Mouse (Mus musculus) forebrain, embryonic 12.5 days (tissue): ENCODE data around the gene Nrm. TPM values are rescaled to one million over a fixed set of nuclear protein-coding genes. Genes with fewer than 3 reads are reported as not detected.

ENCODE experiments used
- ATAC-seq: fragments of 200-750 bp; cut with Nextera tagmentation; 2 replicates; pipeline ENCODE4 v1.8.0; 2017; ENCODE audit warnings: moderate TSS enrichment; ENCODE audit not compliant: low FRiP score
- H3K27ac ChIP-seq: fragments of 300-500 bp; sonication (generic); 2 replicates; pipeline ENCODE4 v1.5.1; 2016; ENCODE audit warnings: mild to moderate bottlenecking
- H3K27me3 ChIP-seq: fragments of 300-500 bp; sonication (generic); 2 replicates; pipeline ENCODE4 v1.6.1; 2016; ENCODE audit warnings: mild to moderate bottlenecking
- H3K36me3 ChIP-seq: fragments of 300-500 bp; sonication (generic); replicated peaks from 2 replicates; pipeline ENCODE4 v1.6.1; 2016; ENCODE audit warnings: mild to moderate bottlenecking
- H3K4me1 ChIP-seq: fragments of 300-500 bp; sonication (generic); 2 replicates; pipeline ENCODE4 v1.6.1; 2016
- H3K4me2 ChIP-seq: fragments of 300-500 bp; sonication (generic); 2 replicates; pipeline ENCODE4 v1.6.1; 2016; ENCODE audit warnings: mild to moderate bottlenecking, moderate library complexity
- H3K4me3 ChIP-seq: fragments of 300-500 bp; sonication (generic); replicated peaks from 2 replicates; pipeline ENCODE4 v1.5.1; 2016; ENCODE audit warnings: mild to moderate bottlenecking
- H3K9ac ChIP-seq: fragments of 300-500 bp; sonication (generic); 2 replicates; pipeline ENCODE4 v1.6.1; 2016; ENCODE audit warnings: mild to moderate bottlenecking
- H3K9me3 ChIP-seq: fragments of 300-500 bp; sonication (generic); 2 replicates; pipeline ENCODE4 v1.6.1; 2016
- WGBS: fragments of 180-500 bp; shearing (Covaris S2); methylation state at CpG from one replicate; pipeline ENCODE4 v1.1.7; 2016; 5-methylcytosine and 5-hydroxymethylcytosine counted together
- polyA plus RNA-seq: library from polyadenylated mRNA; unstranded; fragments of >200 nt; fragmentation: Nextera tagmentation; extraction: Ambion mirVana; gene quantifications from 2 replicates; pipeline ENCODE4 v1.2.1, GENCODE M21; 2016

Gene Nrm
- polyA plus RNA-seq, 1 experiment from 2014 or later: 56.2 TPM

DNA sequence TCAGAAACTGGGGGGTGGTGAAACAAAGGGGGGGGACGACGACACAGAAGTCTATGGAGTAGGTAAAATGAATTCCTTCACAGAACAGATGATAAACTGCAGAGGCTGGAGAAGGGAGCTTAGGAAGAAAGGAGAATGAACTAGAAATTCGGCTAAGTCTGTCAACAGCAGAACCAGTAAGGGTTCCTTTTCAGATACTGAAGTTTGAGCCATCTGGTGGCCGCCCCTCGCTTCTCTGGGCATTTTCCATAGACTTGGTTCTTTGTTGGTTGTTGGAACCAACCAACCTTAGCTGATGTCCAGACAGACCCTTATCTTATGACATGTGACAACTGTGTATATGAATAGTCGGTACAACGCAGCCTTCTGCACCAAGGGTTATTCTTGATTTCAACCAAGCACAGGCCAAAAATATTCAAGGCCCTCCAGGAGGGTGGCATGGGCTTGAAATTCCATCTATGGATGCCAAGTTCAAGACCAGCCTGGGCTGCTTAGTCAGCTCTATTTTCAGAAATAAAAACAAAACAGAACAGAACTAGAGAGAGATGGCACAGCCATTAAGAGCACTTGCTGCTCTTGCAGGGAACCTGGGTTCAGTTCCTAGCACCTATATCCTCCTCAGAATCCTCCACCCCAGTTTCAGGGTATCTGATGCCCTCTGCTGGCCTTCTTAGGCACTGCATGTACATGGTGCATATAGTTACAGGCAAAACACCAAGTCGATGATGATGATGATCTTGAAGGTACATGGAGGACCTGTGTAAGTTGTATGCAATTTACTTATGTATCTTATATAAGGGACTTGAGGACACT is 10.0 kb downstream of the Nrm start:
- peak overlapping the region; percentile 73 for H3K4me3 ChIP-seq
- 88% methylated on average over 8 of the region's 8 CpGs for WGBS
- 0 out of 2 replicates have a peak overlapping the region, but pooled peaks have one; percentile 5 for H3K27ac ChIP-seq
- H3K4me2 ChIP-seq: peak overlapping the region; percentile 77
- H3K9ac ChIP-seq: no peak overlapping the region
- ATAC-seq: no peak
- no peaks in the 10 kb centered on the region for H3K27me3 ChIP-seq
- peaks cover 51% of the 10 kb centered on the region for H3K36me3 ChIP-seq
- H3K4me1 ChIP-seq: peaks cover 62% of the 10 kb centered on the region
- H3K9me3 ChIP-seq: peaks cover 5% of the 10 kb centered on the region; the same call in 1 of the 2 replicates

DNA sequence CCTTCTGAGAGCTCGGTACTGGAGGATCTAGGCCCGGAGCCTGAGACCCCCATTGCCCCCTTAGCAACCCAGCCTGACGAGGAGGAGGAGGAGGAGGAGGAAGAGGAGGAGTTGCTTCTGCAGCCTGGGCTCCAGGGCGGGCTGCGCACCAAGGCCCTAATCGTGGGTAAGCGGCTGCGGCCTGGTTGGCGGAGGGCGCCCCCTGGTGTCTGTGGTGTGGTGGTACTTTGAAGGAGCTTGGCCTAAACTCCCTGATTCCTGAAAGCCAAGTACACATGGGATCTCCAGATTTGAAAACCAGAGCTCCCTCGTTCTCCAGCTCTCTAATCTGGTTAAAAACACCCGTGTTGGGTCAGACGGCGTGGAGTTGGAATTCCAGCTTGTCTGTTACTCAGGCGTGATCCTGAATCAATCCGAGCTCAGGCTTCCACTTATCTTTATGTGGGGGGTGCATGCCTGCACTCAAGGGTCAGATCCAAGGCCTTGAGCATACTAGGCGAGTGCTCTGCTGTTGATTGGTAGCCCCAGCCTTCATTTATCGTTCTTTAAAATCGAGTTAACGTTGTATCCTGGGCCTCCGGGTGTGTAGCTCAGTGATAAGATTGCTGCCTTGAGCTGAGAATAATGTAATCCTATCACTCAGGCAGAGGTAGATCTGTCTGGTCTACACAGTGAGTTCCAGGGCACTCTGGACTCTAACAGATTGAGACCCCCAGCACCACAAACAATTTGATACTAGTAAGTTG is 12.8 kb downstream of the Nrm start:
- H3K4me2 ChIP-seq: peak overlapping the region; percentile 21; the same call in 1 of the 2 replicates
- no peaks in the 10 kb centered on the region for H3K27me3 ChIP-seq
- H3K36me3 ChIP-seq: peaks cover 46% of the 10 kb centered on the region
- H3K9ac ChIP-seq: no peak overlapping the region
- peak; percentile 31; the same call in 1 of the 2 replicates for ATAC-seq
- 33% methylated on average over 21 of the region's 21 CpGs for WGBS
- H3K27ac ChIP-seq: peak overlapping the region; percentile 42; the same call in 1 of the 2 replicates
- H3K4me1 ChIP-seq: peaks cover 38% of the 10 kb centered on the region
- peaks cover 5% of the 10 kb centered on the region; the same call in 1 of the 2 replicates for H3K9me3 ChIP-seq
- peak overlapping the region; percentile 13 for H3K4me3 ChIP-seq

DNA sequence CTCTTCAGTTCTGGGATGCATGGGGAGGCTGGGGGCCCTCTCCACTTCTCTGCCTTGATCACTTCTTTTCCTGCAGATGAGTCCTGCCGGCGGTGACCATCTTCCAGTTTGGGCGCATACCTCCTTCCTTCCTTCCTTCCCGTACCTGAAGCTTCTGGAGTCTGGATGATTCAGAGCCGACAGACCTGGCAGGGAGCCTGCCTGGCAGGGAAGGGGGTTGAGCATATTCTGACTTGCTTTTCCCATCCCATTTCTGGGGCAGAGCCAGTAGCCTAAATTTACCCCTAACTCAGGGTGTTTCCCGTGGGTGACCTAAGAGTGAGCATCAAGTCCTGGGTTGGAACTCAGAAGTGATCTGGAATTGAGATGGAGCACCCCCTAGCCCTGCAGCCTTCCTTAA is 13.6 kb downstream of the Nrm start:
- Histone ChIP-seq H3K4me3 (no peak overlapping the region), H3K9ac (no peak overlapping the region), H3K36me3 (peaks cover 46% of the 10 kb centered on the region), H3K4me1 (peaks cover 30% of the 10 kb centered on the region), H3K4me2 (no peak overlapping the region), H3K9me3 (peaks cover 5% of the 10 kb centered on the region; the same call in 1 of the 2 replicates), H3K27me3 (no peaks in the 10 kb centered on the region), H3K27ac (no peak overlapping the region)
- WGBS: 86% methylated on average over 6 of the region's 6 CpGs
- ATAC-seq: no peak

DNA sequence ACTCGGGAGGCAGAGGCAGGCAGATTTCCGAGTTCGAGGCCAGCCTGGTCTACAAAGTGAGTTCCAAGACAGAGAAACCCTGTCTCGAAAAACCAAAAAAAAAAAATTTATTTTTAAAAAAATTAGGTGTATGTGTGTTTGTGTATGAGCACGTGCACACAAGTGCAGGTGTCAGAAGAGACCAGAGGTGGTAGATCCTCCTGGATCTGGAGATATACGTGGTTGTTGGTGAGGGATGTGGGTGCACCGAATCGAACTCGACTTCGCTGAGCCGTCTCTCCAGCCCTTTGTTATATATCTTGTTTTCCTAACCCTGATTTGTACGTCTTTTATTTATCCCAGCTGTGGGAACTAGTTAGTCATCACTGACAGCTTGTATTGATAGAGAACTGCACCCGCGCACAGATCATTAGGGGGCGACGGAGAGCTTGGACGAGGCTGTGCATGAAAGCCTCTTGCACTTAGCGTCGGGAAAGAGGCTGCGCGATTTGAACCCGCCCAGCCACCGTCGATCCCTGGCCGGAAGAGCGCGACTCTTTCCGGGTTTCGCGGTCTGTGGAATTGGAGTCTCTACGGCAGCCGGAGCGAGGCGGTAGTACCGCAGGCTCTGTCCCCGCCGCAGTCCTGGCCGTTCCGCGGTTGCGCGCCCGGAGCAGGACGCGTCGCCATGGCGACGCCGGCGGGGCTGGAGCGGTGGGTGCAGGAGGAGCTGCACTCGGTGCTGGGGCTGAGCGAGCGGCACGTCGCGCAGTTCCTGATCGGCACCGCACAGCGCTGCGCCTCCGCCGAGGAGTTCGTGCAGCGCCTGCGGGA is 18.3 kb downstream of the Nrm start, which contains the start of gene Dhx16:
Gene Dhx16, plus strand, starts transcription at position 575 of the 813 bp plus-strand sequence.
- Histone ChIP-seq H3K4me3 (peak within 1 kb of the TSS; percentile 97), H3K9me3 (no peaks in the 10 kb centered on the region), H3K9ac (peak within 1 kb of the TSS; percentile 83), H3K4me2 (peak within 1 kb of the TSS; percentile 82), H3K4me1 (peaks cover 12% of the 10 kb centered on the region), H3K27ac (peak within 1 kb of the TSS; percentile 78), H3K36me3 (peaks cover 48% of the 10 kb centered on the region), H3K27me3 (no peaks in the 10 kb centered on the region)
- ATAC-seq: peak; percentile 90
- 5% methylated on average over 66 of the region's 66 CpGs for WGBS

DNA sequence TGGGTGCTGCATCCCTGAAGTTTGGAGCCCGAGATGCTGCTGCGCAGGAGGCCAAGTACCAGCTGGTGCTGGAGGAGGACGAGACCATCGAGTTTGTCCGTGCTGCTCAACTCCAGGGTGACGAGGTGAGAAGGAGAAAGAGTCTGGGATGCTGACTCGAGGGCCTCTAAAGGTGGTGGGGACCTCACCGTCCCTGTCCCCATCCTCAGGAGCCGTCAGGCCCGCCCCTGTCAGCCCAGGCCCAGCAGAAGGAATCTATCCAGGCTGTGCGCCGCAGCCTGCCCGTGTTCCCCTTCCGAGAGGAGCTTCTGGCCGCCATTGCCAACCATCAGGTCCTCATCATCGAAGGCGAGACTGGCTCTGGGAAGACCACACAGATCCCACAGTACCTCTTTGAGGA is 21.8 kb downstream of the Nrm start:
- WGBS: 91% methylated on average over 17 of the region's 17 CpGs

DNA sequence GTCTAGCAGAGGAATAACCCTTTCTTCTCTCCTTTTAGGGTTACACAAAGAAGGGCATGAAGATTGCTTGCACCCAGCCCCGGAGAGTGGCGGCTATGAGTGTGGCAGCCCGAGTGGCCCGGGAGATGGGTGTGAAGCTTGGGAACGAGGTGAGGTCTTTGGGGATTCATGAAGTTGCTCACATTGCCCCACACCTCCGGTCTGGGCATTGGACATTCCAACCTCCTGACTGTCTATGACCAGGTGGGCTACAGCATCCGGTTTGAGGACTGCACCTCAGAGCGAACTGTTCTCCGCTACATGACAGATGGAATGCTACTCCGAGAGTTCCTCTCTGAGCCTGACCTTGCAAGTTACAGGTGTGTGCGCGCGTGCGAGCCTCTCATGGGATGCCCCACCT is 22.7 kb downstream of the Nrm start:
- Histone ChIP-seq H3K36me3 (peaks cover 73% of the 10 kb centered on the region), H3K4me1 (peaks cover 12% of the 10 kb centered on the region), H3K4me3 (no peak overlapping the region), H3K9ac (no peak overlapping the region), H3K9me3 (no peaks in the 10 kb centered on the region), H3K27ac (no peak overlapping the region), H3K4me2 (no peak overlapping the region), H3K27me3 (no peaks in the 10 kb centered on the region)
- no peak for ATAC-seq
- WGBS: 96% methylated on average over 14 of the region's 14 CpGs

More for the DNA sequence above, 21.8 kb downstream of the Nrm start:
- ATAC-seq: no peak
- no peaks in the 10 kb centered on the region for H3K27me3 ChIP-seq
- no peaks in the 10 kb centered on the region for H3K9me3 ChIP-seq
- H3K27ac ChIP-seq: no peak overlapping the region
- H3K4me2 ChIP-seq: no peak overlapping the region
- H3K36me3 ChIP-seq: peaks cover 64% of the 10 kb centered on the region
- H3K4me3 ChIP-seq: no peak overlapping the region
- H3K9ac ChIP-seq: no peak overlapping the region
- peaks cover 12% of the 10 kb centered on the region for H3K4me1 ChIP-seq

DNA sequence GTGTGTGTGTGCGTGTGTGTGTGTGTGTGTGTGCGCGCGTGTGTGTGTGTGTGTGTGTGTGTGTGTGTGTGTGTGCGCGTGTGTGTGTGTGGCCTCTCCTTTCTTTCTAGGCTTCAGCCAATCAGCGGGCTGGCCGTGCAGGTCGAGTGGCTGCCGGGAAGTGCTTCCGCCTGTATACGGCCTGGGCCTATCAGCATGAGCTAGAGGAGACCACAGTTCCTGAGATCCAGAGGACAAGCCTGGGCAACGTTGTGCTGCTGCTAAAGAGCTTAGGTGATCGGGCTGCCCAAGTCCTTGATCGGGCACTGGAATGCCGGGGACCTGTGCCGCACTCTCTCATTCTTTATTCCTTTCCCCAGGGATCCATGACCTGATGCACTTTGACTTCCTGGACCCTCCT is 26.6 kb downstream of the Nrm start:
- Histone ChIP-seq H3K27me3 (no peaks in the 10 kb centered on the region), H3K4me3 (no peak overlapping the region), H3K9me3 (no peaks in the 10 kb centered on the region), H3K4me1 (no peaks in the 10 kb centered on the region), H3K9ac (no peak overlapping the region), H3K27ac (no peak overlapping the region), H3K36me3 (peaks cover 95% of the 10 kb centered on the region), H3K4me2 (no peak overlapping the region)
- 91% methylated on average over 9 of the region's 17 CpGs for WGBS
- no peak for ATAC-seq

DNA sequence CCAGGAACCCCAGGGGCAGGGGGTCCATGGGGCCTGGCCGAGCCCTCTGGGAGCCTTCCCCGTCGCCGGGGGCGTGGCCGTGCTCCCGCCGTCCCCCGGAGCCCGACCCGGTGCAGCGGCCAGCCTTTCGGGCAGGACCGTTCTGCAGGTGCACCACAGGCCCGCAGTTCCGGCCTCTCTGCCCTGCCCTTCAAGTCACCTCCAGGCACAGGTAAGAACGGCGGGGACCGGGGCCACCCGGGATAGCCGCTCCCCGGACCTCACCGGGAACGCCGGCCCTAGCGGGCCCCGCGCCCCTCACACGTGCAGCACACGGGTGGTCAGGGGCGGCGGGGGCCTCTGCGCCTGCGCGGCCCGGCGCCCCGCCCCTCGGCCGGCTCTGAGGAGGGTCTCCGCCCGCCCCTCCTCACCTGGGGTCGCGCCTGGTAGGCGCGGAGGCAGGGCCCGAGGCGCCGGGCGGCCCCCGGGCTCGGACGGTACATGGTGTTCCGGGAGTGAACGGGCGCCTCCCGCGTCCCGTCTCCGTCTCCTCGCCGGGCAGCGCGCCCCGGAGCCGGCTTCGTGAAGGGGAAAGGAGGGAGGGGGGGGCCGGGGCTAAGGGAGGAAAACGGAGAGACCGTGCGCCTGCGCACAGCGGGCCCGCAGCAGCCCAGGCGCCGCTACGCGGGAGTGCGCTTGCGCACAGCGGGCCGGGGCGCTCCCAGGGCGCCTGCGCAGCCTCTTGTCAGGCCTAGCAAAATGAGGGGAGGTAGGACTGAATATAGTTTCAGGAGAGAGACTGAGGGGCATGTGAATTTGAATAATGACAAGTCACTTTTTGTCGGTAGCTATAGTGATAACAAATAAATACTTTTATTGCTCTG is 35.9 kb downstream of the Nrm start, which contains the start of gene 2310061I04Rik:
Gene 2310061I04Rik, minus strand, starts transcription at position 651 of the 863 bp plus-strand sequence.
- Histone ChIP-seq H3K4me3 (peak within 1 kb of the TSS; percentile 78), H3K9ac (peak within 1 kb of the TSS; percentile 86), H3K9me3 (no peaks in the 10 kb centered on the region), H3K4me2 (peak within 1 kb of the TSS; percentile 99), H3K27ac (peak within 1 kb of the TSS; percentile 94), H3K36me3 (peaks cover 69% of the 10 kb centered on the region), H3K4me1 (peaks cover 20% of the 10 kb centered on the region), H3K27me3 (no peaks in the 10 kb centered on the region)
- peak; percentile 94 for ATAC-seq
- 1% methylated on average over 82 of the region's 86 CpGs for WGBS

DNA sequence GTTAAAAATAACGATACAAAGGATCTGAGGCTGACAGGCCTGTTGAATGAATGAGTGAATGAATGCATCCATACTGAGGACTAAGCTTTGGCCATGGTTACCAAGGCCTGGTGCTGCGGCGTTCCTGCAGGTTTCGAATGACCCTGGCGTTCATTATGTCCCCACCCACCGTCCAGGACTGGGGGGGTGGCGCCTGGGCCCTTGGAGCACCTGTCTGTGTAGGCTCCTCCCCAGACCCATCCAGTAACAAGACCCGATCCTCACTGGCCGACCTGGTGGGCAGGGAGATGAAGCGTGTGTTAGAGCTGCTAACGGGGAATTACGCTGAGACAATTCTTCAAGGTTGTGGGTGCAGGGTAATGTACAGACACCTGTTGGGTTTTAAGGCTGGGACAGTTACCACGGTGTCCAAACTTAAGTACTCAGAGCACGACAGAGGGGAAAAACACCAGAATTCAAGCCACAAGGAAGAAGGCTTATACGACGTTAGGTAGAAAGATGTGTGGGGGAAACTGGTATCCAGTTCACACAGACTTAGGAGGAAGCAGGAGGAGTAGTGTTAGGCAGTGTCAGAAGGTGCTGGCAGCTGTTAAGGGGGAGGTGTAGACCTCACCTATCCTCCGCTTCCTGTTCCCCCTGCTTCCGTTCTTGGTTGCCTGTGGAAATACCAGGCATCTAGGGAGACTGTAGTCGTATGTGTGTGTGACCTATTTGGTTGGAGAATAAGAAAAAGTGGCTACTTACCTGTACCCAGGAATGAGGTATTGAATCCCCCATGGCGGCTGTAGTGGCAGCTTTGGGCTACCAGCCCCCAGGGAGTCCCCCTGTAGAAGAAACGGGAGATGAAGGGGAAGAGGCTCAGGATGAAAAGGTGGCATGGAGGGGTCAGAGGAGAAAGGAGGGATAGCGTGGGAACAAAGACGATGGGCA is 36.8 kb downstream of the Nrm start:
- H3K9me3 ChIP-seq: no peaks in the 10 kb centered on the region
- peak overlapping the region; percentile 99 for H3K4me2 ChIP-seq
- H3K4me3 ChIP-seq: peak overlapping the region; percentile 78; the same call in 1 of the 2 replicates
- H3K9ac ChIP-seq: peak overlapping the region; percentile 86; the same call in 1 of the 2 replicates
- H3K36me3 ChIP-seq: peaks cover 71% of the 10 kb centered on the region
- H3K27ac ChIP-seq: peak overlapping the region; percentile 94
- 46% methylated on average over 23 of the region's 23 CpGs for WGBS
- ATAC-seq: peak; percentile 52
- H3K27me3 ChIP-seq: no peaks in the 10 kb centered on the region
- peaks cover 20% of the 10 kb centered on the region for H3K4me1 ChIP-seq

DNA sequence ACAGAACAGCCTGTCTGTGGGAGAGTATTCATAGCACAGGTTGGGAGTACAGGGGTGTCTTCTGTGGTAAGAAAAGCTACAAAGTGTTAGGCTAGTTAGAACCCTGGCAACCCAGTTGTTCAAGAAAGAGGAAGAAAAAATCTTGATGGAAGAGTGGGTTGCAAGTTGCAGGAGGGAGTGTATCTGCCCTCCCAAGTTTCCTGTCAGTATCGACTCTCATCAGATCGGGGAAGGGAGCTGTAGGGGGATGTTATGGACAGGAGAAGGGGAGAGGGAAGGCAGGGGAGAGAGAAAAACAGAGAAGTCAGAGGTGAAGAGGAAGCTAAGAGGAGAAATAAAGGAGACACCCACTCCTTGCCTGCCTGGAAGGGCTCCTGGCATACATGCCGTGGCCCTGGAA is 39.5 kb downstream of the Nrm start:
- ATAC-seq: no peak
- Histone ChIP-seq H3K27me3 (no peaks in the 10 kb centered on the region), H3K9ac (no peak overlapping the region), H3K4me1 (peaks cover 17% of the 10 kb centered on the region), H3K4me2 (no peak overlapping the region), H3K9me3 (no peaks in the 10 kb centered on the region), H3K36me3 (peaks cover 79% of the 10 kb centered on the region), H3K4me3 (no peak overlapping the region), H3K27ac (no peak overlapping the region)
- 95% methylated on average over 3 of the region's 3 CpGs for WGBS
